Mouse (Mus musculus) heart, embryonic 11.5 days (tissue): Measurements from ENCODE around the gene Gm5475. TPM values are rescaled to one million over a fixed set of nuclear protein-coding genes. Genes with fewer than 3 reads are reported as not detected.

Source experiments
- ATAC-seq: fragments of 200-750 bp; cut with Nextera tagmentation; replicated peaks from 2 replicates; pipeline ENCODE4 v1.8.0; 2017; ENCODE audit warnings: moderate library complexity; ENCODE audit not compliant: insufficient number of reproducible peaks, low FRiP score, low TSS enrichment
- H3K27ac ChIP-seq: fragments of 300-500 bp; sonication (generic); 2 replicates; pipeline ENCODE4 v1.5.1; 2014; ENCODE audit warnings: mild to moderate bottlenecking, low read depth, low read length
- H3K27me3 ChIP-seq: fragments of 300-500 bp; sonication (generic); 2 replicates; pipeline ENCODE4 v1.6.1; 2014; ENCODE audit warnings: mild to moderate bottlenecking, low read length, mixed read lengths; ENCODE audit not compliant: control insufficient read depth, insufficient read depth
- H3K36me3 ChIP-seq: fragments of 300-500 bp; sonication (generic); 2 replicates; pipeline ENCODE4 v1.6.1; 2014; ENCODE audit warnings: mild to moderate bottlenecking, low read length, moderate library complexity, mixed read lengths; ENCODE audit not compliant: control insufficient read depth, insufficient read depth
- H3K4me1 ChIP-seq: fragments of 300-500 bp; sonication (generic); 2 replicates; pipeline ENCODE4 v1.6.1; 2014; ENCODE audit warnings: low read length; ENCODE audit not compliant: control insufficient read depth, insufficient read depth
- H3K4me2 ChIP-seq: fragments of 300-500 bp; sonication (generic); 2 replicates; pipeline ENCODE4 v1.6.1; 2014; ENCODE audit warnings: mild to moderate bottlenecking, moderate library complexity
- H3K4me3 ChIP-seq: fragments of 300-500 bp; sonication (generic); 2 replicates; pipeline ENCODE4 v1.5.1; 2014; ENCODE audit warnings: low read depth, low read length
- H3K9ac ChIP-seq: fragments of 300-500 bp; sonication (generic); 2 replicates; pipeline ENCODE4 v1.6.1; 2014; ENCODE audit warnings: mild to moderate bottlenecking, low read depth, low read length, moderate library complexity
- H3K9me3 ChIP-seq: fragments of 300-500 bp; sonication (generic); replicated peaks from 2 replicates; pipeline ENCODE4 v1.6.1; 2016; ENCODE audit warnings: low read length; ENCODE audit not compliant: control insufficient read depth
- WGBS: fragments of 180-500 bp; shearing (Covaris S2); extraction: QIAGEN DNeasy Blood & Tissue Kit; methylation state at CpG from one replicate; pipeline ENCODE4 v1.1.7; 2014; ENCODE audit not compliant: insufficient replicate concordance; 5-methylcytosine and 5-hydroxymethylcytosine counted together
- polyA plus RNA-seq: library from polyadenylated mRNA; unstranded; fragments of >200 nt; fragmentation: Nextera tagmentation; extraction: Ambion mirVana; gene quantifications from 2 replicates; pipeline ENCODE4 v1.2.1, GENCODE M21; 2014

The Gm5475 gene
- polyA plus RNA-seq, 1 experiment from 2014 or later, result not detected

DNA sequence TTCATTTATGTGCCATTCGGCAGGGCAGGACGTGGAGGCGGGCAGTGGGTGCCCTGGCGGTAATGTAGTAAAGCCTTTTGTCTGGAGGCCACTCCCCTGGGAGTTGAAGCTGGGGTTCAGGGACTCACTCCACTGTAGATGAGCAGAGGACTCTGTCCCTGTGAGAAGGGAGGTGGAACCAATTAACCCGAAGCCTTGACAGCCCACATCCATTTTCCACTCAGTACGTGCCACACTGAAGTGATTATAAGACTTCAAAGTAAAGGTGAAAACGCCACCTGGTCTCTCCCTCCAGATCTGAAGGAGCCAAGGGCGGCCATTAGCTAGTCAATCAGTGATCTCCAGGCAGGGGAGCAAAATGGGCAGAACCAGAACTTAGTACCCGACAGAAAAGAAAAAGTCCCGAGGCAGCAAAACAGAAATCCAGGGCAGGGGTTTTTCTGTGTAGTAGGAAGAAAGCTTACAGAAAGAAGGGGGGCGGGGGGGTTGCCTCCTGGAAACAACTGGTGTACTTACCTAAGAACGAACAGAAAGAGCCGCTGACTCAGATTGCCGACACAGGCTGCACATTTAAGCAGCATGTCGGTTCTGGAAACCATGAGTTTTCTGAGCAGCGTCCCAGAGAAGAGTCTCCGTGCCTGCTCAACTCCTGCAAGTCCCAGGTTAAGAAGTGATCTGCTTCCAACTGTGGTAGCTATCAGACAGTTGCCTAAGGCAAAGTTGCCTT lies 2.6 kb downstream of the Gm5475 start, which contains the start of gene Slc11a2:
TSS of gene Slc11a2 (minus strand) at position 677 of the 727 bp plus-strand sequence.
- 23% methylated on average over 17 of the region's 17 CpGs for WGBS
- ATAC-seq, result no peak
- H3K27me3 ChIP-seq, result peaks cover 15% of the 10 kb centered on the region

GRCm38 (mm10) chr15:100428296-100428905 lies 6.5 kb downstream of the Gm5475 start:
- Histone ChIP-seq H3K9me3 (no peaks in the 10 kb centered on the region), H3K9ac (no peak overlapping the region), H3K36me3 (no peaks in the 10 kb centered on the region), H3K27ac (no peak overlapping the region), H3K4me1 (peaks cover 5% of the 10 kb centered on the region; the same call in 1 of the 2 replicates), H3K27me3 (peaks cover 15% of the 10 kb centered on the region), H3K4me3 (no peak overlapping the region), H3K4me2 (no peak overlapping the region)
- WGBS, result 73% methylated on average over 13 of the region's 13 CpGs
- ATAC-seq, result no peak

More for the DNA sequence above, 2.6 kb downstream of the Gm5475 start, which contains the start of gene Slc11a2:
- Histone ChIP-seq H3K27ac (no peak within 1 kb of the TSS), H3K36me3 (no peaks in the 10 kb centered on the region), H3K4me2 (peak within 1 kb of the TSS; percentile 99), H3K9me3 (no peaks in the 10 kb centered on the region), H3K4me3 (peak within 1 kb of the TSS; percentile 73), H3K9ac (peak within 1 kb of the TSS; percentile 69), H3K4me1 (peaks cover 25% of the 10 kb centered on the region)

DNA sequence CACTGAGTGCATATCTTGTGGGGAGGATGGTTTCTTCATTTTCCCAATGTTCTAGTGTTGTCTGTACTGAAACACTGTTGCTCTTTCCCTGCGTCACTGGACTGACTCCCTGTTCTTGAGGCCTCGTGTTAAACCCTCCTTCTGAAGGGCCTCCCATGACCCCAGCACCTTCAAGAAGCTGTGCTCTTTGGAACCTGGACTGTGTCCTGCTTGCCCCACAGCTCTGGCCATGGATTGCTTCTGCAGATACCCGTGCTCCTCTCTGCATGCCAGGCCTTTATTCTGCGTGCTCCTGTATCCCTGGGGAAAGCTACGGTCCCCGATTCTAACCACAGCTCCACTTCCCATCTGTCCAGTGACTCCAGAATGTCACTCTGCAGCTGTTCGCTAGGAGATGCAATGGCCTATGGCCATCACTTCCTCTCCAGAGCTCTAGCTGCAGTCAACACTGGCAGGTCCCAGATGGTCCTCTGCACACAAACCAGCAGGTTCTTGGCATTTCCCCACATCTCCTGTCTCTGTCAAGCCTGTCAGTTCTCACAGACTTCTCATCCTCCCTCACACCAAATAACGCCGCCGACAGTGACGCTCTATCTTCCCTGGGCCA lies 8.1 kb downstream of the Gm5475 start:
- Histone ChIP-seq H3K27ac (no peak overlapping the region), H3K4me2 (no peak overlapping the region), H3K27me3 (peaks cover 3% of the 10 kb centered on the region; the same call in 1 of the 2 replicates), H3K4me3 (no peak overlapping the region), H3K4me1 (no peaks in the 10 kb centered on the region), H3K9ac (no peak overlapping the region), H3K9me3 (no peaks in the 10 kb centered on the region), H3K36me3 (no peaks in the 10 kb centered on the region)
- no peak for ATAC-seq
- 68% methylated on average over 11 of the region's 11 CpGs for WGBS

- no peak overlapping the region for H3K4me3 ChIP-seq
- 52% methylated on average over 4 of the region's 4 CpGs for WGBS
- no peak overlapping the region for H3K27ac ChIP-seq
- H3K4me2 ChIP-seq, result no peak overlapping the region
- no peaks in the 10 kb centered on the region for H3K9me3 ChIP-seq
- H3K27me3 ChIP-seq, result no peaks in the 10 kb centered on the region
- no peak overlapping the region for H3K9ac ChIP-seq
- no peaks in the 10 kb centered on the region for H3K36me3 ChIP-seq
- no peaks in the 10 kb centered on the region for H3K4me1 ChIP-seq
- no peak for ATAC-seq
These were observed 11.3 kb downstream of the Gm5475 start for GRCm38 (mm10) chr15:100433234-100433633.

DNA sequence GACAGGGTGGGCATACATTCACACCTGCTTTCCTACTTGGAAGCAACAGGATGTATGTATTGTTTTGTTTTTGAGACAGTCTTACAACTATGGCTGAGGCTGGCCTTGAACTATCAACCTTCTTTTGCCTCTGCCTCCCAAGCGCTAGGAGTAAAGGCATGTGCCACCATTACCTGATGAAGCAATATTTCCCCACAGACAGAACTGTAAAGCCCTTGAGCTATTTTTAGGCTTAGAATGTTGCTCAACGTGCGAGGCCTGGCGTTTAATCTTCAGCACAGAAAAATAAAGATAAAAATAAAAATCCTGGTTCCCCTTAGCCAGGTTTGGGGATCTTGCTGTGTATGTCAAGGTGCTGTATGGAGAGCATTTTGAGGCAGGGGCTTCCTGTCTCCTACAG lies 14.2 kb downstream of the Gm5475 start:
- no peaks in the 10 kb centered on the region for H3K4me1 ChIP-seq
- no peaks in the 10 kb centered on the region for H3K36me3 ChIP-seq
- no peak overlapping the region for H3K27ac ChIP-seq
- 54% methylated on average over 4 of the region's 4 CpGs for WGBS
- H3K4me3 ChIP-seq, result no peak overlapping the region
- no peak overlapping the region for H3K4me2 ChIP-seq
- no peak for ATAC-seq
- no peaks in the 10 kb centered on the region for H3K27me3 ChIP-seq
- no peak overlapping the region for H3K9ac ChIP-seq
- H3K9me3 ChIP-seq, result no peaks in the 10 kb centered on the region

- ATAC-seq, result no peak
- no peak overlapping the region for H3K4me3 ChIP-seq
- H3K4me2 ChIP-seq, result no peak overlapping the region
- no peak overlapping the region for H3K9ac ChIP-seq
- 71% methylated on average over 10 of the region's 10 CpGs for WGBS
- no peak overlapping the region for H3K27ac ChIP-seq
- H3K9me3 ChIP-seq, result no peaks in the 10 kb centered on the region
- H3K36me3 ChIP-seq, result no peaks in the 10 kb centered on the region
- H3K4me1 ChIP-seq, result no peaks in the 10 kb centered on the region
- H3K27me3 ChIP-seq, result no peaks in the 10 kb centered on the region
These were observed 14.6 kb downstream of the Gm5475 start for GRCm38 (mm10) chr15:100436518-100436917.

DNA sequence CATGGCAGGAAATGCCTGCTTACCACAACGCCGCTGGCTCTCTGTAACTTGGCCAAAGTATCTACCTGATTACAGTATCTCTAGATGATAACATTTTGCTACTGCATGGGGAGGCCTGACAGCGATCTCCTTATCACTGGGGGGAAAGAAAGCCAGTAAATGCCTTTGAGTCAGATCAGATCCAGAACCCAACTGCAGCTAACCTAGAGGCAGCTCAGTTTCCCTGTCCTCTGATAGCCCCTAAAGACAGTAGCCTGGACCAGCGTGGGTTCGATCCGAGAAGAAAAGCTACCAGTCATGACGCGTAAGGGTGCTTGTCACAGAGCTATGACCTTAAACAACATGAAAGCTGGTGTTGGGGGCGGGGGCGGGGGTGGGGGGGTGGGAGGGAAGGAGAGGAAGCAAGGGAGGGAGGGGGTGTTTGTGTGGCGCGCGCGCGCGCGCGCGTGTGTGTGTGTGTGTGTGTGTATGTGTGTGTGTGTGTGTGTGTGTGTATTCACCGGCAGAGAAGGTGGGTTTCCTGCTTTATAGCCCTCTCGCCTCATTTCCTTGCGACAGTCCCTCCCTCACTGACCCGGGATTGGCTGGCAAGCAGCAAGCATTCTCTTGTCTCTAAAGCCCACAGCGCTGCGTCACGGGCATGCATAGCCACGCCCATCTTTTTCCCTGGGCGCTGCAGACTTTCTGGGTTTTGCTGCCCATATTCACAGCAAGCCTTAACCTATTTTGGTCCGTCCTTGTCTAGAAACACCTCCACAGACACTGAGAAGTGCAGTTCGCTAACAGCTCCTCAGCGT lies 21.4 kb downstream of the Gm5475 start:
- under 1% methylated on average over 20 of the region's 31 CpGs for WGBS
- H3K9ac ChIP-seq, result peak overlapping the region; percentile 71

GRCm38 (mm10) chr15:100446887-100447286 lies 24.9 kb downstream of the Gm5475 start:
- H3K9ac ChIP-seq, result no peak overlapping the region
- H3K9me3 ChIP-seq, result no peaks in the 10 kb centered on the region
- 66% methylated on average over 2 of the region's 2 CpGs for WGBS
- H3K36me3 ChIP-seq, result no peaks in the 10 kb centered on the region
- no peaks in the 10 kb centered on the region; the same call in 1 of the 2 replicates for H3K4me1 ChIP-seq
- no peak overlapping the region for H3K4me2 ChIP-seq
- H3K4me3 ChIP-seq, result no peak overlapping the region
- no peak overlapping the region for H3K27ac ChIP-seq
- no peak for ATAC-seq
- H3K27me3 ChIP-seq, result no peaks in the 10 kb centered on the region

More for the DNA sequence above, 21.4 kb downstream of the Gm5475 start:
- Histone ChIP-seq H3K4me1 (no peaks in the 10 kb centered on the region; the same call in 1 of the 2 replicates), H3K36me3 (no peaks in the 10 kb centered on the region), H3K4me2 (peak overlapping the region; percentile 73), H3K27ac (peak overlapping the region; percentile 82), H3K9me3 (no peaks in the 10 kb centered on the region), H3K27me3 (no peaks in the 10 kb centered on the region), H3K4me3 (peak overlapping the region; percentile 41)
- ATAC-seq, result peak; percentile 93
